Mouse (Mus musculus): ENCODE measurements around the gene Slc1a2. TPM values are rescaled to one million over a fixed set of nuclear protein-coding genes. Genes with fewer than 3 reads are reported as not detected.

The Slc1a2 gene
- polyA plus RNA-seq, 1 experiment from 2014 or later: 18.9 TPM

DNA sequence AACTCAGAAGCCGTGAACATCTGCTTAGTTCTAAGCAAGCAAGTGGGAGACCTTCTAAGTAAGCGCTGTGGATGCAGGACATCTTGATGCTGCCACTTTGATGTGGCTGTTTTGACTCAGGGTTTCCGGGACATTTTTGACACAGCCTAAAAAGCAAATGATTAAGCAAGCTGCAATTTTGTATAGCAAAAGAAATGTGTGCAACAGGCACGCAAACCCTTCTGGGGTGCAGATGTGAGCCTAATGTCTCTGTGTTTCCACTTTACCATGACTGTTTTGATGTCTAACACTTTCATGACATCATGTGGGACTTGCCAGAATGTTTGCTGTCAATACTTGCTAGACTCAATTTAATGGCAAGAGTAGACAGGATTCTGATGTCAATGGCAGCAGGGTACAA, 74.7 kb downstream of the Slc1a2 start:
- Histone ChIP-seq H3K4me1 (peaks cover 7% of the 10 kb centered on the region; the same call in 1 of the 2 replicates), H3K9me3 (no peaks in the 10 kb centered on the region), H3K4me2 (no peak overlapping the region), H3K9ac (no peak overlapping the region), H3K27ac (no peak overlapping the region), H3K4me3 (no peak overlapping the region), H3K27me3 (replicated peaks) (no peaks in the 10 kb centered on the region), H3K36me3 (replicated peaks) (no peaks in the 10 kb centered on the region)
- no peak for ATAC-seq (replicated peaks)
- WGBS: 88% methylated on average over 4 of the region's 4 CpGs

DNA sequence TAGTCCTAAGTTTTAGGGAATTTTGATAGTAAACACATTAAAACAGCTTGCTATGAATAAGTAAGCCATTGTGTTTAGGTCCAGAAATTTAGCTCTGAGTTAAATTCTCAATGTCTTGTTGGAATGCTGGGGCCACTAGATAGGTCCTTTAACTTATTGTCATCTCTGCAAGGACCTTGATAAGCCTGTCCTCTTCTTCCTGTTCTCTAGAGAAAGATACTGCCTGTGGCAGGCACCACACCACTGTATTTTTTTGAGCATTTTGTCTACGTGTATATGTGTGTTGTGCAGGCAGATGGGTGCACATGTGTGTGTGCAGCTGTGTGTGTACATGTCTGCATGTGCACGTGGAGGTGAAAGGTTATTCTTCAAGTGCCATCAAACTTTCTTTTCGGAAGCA, 75.6 kb downstream of the Slc1a2 start:
- no peaks in the 10 kb centered on the region for H3K9me3 ChIP-seq
- no peak overlapping the region for H3K27ac ChIP-seq
- H3K4me3 ChIP-seq: no peak overlapping the region
- ATAC-seq (replicated peaks): no peak
- no peaks in the 10 kb centered on the region for H3K27me3 ChIP-seq (replicated peaks)
- peaks cover 7% of the 10 kb centered on the region; the same call in 1 of the 2 replicates for H3K4me1 ChIP-seq
- no peaks in the 10 kb centered on the region for H3K36me3 ChIP-seq (replicated peaks)
- H3K9ac ChIP-seq: no peak overlapping the region
- WGBS: 81% methylated on average over 3 of the region's 3 CpGs
- no peak overlapping the region for H3K4me2 ChIP-seq

DNA sequence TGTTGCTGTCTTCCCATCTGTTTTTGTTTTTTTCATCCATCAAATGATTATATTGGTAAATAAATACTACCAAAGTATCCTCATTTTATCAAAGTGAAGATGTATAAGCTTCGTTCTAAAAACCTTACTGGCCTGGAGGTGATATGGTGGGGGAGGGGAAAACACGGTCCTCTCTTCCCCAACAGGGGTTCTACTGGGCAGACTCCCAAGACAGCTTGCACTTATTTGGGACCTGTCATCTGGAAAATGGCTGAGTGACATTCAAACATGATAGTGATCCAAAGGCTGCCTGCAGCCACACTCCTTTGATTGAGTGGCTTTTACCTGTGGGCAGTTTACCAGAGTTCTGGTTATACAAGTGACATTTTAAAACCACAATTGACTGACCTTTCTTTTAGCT, 76.6 kb downstream of the Slc1a2 start:
- Histone ChIP-seq H3K4me1 (peaks cover 7% of the 10 kb centered on the region; the same call in 1 of the 2 replicates), H3K27me3 (replicated peaks) (no peaks in the 10 kb centered on the region), H3K36me3 (replicated peaks) (no peaks in the 10 kb centered on the region), H3K27ac (no peak overlapping the region), H3K4me2 (no peak overlapping the region), H3K9ac (no peak overlapping the region), H3K4me3 (no peak overlapping the region), H3K9me3 (no peaks in the 10 kb centered on the region)
- 62% methylated on average over 2 of the region's 2 CpGs for WGBS
- ATAC-seq (replicated peaks): no peak

DNA sequence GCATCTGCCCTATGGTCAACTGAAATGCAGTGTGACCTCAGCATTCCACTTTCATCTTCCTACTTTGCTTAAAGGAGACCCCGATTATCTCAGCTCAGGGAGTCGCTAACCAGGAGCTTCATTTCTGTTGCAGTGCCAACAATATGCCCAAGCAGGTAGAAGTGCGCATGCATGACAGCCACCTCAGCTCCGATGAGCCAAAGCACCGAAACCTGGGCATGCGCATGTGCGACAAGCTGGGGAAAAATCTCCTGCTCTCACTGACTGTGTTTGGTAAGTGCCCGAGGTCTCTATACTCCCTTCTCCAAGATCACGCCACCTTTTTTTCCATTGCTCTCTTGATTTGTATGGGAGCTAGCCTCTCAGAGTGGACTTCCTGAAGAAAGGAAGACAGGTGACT, 77.4 kb downstream of the Slc1a2 start:
- Histone ChIP-seq H3K4me3 (no peak overlapping the region), H3K27me3 (replicated peaks) (no peaks in the 10 kb centered on the region), H3K9me3 (no peaks in the 10 kb centered on the region), H3K4me2 (no peak overlapping the region), H3K9ac (no peak overlapping the region), H3K4me1 (peaks cover 2% of the 10 kb centered on the region; the same call in 1 of the 2 replicates), H3K27ac (no peak overlapping the region), H3K36me3 (replicated peaks) (no peaks in the 10 kb centered on the region)
- ATAC-seq (replicated peaks): no peak
- WGBS: 93% methylated on average over 9 of the region's 9 CpGs

DNA sequence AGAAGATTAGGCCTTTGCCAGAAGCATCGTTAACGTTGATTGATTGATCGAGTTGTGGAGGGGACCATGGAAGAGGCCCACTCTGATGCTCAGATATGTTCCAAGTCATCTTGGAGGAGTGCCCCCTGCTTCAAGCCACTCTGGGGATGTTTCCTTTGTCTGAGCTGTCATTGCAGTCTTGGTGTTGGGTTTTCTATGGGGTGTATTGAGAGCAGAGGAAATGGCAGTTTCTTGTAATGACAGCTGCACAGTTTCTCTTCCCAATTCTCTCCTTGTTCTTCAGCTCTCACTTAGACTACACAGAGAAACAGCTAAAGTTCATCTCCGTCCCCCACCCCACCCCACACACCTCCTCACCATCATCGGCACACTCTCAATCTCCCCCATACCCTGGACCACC, 78.0 kb downstream of the Slc1a2 start:
- Histone ChIP-seq H3K4me1 (no peaks in the 10 kb centered on the region), H3K9ac (no peak overlapping the region), H3K4me2 (no peak overlapping the region), H3K4me3 (no peak overlapping the region), H3K27me3 (replicated peaks) (no peaks in the 10 kb centered on the region), H3K9me3 (no peaks in the 10 kb centered on the region), H3K36me3 (replicated peaks) (no peaks in the 10 kb centered on the region), H3K27ac (no peak overlapping the region)
- 88% methylated on average over 5 of the region's 5 CpGs for WGBS
- ATAC-seq (replicated peaks): no peak

DNA sequence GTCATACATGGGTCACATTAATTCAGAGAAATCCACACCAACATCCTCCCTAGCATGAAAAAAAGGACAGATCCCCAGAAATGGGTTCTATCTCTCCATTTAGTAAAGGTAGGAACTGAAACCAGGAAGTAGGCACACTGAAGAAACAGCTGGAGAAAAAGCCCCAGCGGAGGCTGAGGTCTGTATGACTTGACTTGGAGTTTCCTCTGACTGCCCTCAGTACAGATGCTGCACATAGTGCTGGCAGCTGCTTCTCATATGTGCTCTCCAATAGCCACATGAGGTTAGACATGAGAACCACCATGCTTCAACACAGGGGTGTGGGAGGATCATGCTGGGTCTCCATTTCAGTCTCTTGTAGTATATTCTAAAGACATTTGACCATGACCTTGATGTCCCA, 80.4 kb downstream of the Slc1a2 start:
- H3K36me3 ChIP-seq (replicated peaks): no peaks in the 10 kb centered on the region
- WGBS: 87% methylated on average over 1 of the region's 1 CpGs
- H3K27me3 ChIP-seq (replicated peaks): no peaks in the 10 kb centered on the region
- H3K4me3 ChIP-seq: no peak overlapping the region
- no peaks in the 10 kb centered on the region for H3K9me3 ChIP-seq
- no peak overlapping the region for H3K27ac ChIP-seq
- H3K4me1 ChIP-seq: no peaks in the 10 kb centered on the region
- H3K4me2 ChIP-seq: no peak overlapping the region
- no peak for ATAC-seq (replicated peaks)
- H3K9ac ChIP-seq: no peak overlapping the region

DNA sequence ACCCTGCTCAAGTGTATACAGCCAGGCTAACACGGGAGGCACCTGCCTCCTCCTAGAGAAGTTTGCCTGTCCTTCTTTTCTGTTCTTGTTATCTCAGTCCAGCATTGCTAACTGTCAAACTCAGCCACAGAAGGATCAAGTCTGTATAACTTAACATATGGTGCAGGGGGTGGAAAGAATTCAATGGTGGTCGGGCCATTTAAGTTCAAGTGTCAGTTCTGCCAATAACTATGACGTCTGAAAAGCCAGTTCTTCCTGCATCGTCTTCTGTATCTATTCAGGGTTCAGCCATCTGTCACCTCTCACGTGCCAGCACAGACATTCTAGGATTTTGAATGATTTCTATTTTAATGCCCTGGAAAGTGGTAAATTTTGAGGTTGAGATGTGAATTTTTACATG, 84.2 kb downstream of the Slc1a2 start:
- no peak overlapping the region for H3K27ac ChIP-seq
- peaks cover 13% of the 10 kb centered on the region for H3K4me1 ChIP-seq
- WGBS: 76% methylated on average over 5 of the region's 5 CpGs
- no peaks in the 10 kb centered on the region for H3K36me3 ChIP-seq (replicated peaks)
- no peak overlapping the region for H3K9ac ChIP-seq
- H3K9me3 ChIP-seq: no peaks in the 10 kb centered on the region
- no peak for ATAC-seq (replicated peaks)
- no peak overlapping the region for H3K4me3 ChIP-seq
- H3K27me3 ChIP-seq (replicated peaks): no peaks in the 10 kb centered on the region
- H3K4me2 ChIP-seq: no peak overlapping the region

DNA sequence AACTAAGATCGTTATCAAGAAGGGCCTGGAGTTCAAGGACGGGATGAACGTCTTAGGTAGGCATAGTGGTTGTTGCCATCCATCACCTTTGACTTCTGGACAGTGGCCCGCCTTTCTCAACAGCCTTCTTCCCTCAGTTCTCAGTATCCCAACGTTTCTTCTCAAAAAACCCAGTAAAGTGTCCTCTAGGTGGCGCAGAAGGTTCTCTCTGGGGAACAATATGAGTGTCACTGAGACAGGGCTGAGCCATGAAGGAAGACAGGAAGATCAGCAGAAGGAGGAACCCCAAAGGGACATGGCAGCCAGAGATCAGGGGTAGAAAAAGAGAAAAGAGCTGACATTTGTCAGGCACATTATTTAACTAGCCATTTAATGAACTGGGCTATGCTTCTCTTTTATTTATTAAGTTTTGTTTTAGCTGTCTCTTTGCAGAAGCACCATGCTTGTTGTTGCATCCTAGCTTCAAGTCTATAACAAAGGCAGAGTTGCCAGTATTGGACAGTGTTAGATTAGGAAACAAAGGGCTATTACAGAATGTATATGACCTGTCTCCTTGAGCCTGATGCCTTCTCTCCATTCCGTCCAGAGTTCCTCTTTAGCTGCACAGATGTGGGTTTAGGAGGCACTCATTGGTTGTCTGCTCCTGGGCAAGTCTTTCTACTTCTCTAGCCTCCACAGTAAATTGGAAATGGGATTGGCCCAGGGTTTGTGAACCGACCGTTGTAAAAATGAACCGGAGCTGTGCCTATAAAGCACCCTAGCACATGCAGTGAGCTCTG, 85.6 kb downstream of the Slc1a2 start:
- Histone ChIP-seq H3K4me2 (no peak overlapping the region), H3K36me3 (replicated peaks) (no peaks in the 10 kb centered on the region), H3K4me1 (peaks cover 13% of the 10 kb centered on the region), H3K9ac (no peak overlapping the region), H3K4me3 (no peak overlapping the region), H3K9me3 (no peaks in the 10 kb centered on the region), H3K27me3 (replicated peaks) (no peaks in the 10 kb centered on the region), H3K27ac (peak overlapping the region; percentile 14; the same call in 1 of the 2 replicates)
- ATAC-seq (replicated peaks): no peak; the same call in 1 of the 2 replicates
- 61% methylated on average over 10 of the region's 10 CpGs for WGBS

DNA sequence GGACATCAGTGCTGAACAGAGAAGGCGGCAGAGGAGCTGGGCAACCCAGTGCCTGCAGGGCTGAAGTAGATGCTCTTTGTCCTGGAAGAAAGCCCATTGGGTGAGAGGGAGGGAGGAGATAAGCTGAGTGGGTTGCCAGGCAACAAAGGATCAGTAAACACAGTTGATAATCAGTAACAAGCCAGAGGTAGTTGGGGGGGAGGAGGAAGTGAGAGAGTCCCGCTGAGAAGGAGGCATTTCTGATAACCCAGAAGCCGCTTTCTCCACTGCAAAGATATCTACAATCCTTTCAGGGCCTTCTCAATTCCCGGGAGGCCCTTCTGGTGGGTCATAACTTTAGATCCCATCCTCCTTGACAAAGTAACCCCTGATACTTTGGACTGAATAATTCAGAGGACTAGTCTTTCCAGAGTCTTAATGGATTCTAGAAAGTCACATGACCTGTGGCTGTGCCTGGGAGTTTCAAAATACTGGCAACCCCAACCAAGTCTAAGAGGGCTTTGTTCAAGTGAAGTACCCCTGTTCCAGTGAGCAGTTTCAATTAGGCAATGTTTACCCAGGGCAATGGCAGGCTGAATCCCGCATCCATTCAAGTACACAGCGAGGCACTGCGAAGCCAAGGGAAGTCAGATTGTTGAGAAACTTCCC, 86.9 kb downstream of the Slc1a2 start:
- H3K9ac ChIP-seq: no peak overlapping the region
- H3K36me3 ChIP-seq (replicated peaks): no peaks in the 10 kb centered on the region
- peaks cover 13% of the 10 kb centered on the region for H3K4me1 ChIP-seq
- H3K4me2 ChIP-seq: peak overlapping the region; percentile 29
- no peaks in the 10 kb centered on the region for H3K9me3 ChIP-seq
- H3K27ac ChIP-seq: peak overlapping the region; percentile 68
- 4% methylated on average over 7 of the region's 7 CpGs for WGBS
- ATAC-seq (replicated peaks): peak; percentile 96
- no peaks in the 10 kb centered on the region for H3K27me3 ChIP-seq (replicated peaks)
- no peak overlapping the region for H3K4me3 ChIP-seq

DNA sequence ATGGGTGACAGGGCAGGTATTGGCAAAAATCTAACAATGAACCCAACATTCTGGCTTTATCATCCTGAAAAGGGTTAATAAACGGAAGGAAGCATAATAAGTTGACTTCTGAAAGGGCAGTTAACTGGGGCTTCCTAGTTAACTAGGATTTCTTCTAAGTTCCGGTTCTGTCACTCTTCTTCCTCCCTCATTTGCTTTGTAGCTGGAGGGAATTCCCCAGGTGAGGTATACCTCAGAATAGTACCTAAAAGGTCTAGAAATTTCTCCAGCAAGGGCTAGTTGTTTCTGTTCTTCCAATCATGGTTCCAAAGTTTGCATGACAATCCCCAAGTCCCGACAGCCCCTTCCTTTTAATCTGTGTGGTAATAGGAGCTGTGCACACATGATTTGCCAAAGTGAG, 89.3 kb downstream of the Slc1a2 start:
- H3K27me3 ChIP-seq (replicated peaks): no peaks in the 10 kb centered on the region
- ATAC-seq (replicated peaks): no peak

DNA sequence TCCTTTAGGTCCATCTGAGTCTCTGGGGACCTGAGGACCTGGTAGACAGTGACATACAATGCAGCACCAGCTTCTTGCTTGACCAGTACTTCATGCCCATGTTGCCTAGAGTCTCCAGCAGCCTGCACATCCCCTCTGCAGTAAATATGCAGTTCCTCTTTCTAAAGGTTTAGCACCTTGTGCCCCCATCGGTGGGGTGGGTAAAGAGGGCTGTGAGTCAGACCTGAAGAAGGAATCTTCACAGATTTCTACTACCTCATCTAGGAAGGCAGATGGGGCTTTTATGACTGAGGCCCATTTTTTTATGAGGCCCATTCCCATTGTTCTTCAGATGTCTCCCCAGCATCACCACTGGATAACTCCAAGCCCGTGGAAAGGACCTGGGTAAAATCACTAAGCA, 91.5 kb downstream of the Slc1a2 start:
- Histone ChIP-seq H3K4me2 (no peak overlapping the region), H3K9ac (no peak overlapping the region), H3K4me1 (peaks cover 9% of the 10 kb centered on the region), H3K27me3 (replicated peaks) (no peaks in the 10 kb centered on the region), H3K27ac (no peak overlapping the region), H3K4me3 (no peak overlapping the region), H3K36me3 (replicated peaks) (no peaks in the 10 kb centered on the region), H3K9me3 (no peaks in the 10 kb centered on the region)
- ATAC-seq (replicated peaks): no peak
- 85% methylated on average over 2 of the region's 2 CpGs for WGBS

More for the DNA sequence above, 89.3 kb downstream of the Slc1a2 start:
- no peak overlapping the region for H3K27ac ChIP-seq
- peaks cover 13% of the 10 kb centered on the region for H3K4me1 ChIP-seq
- no peaks in the 10 kb centered on the region for H3K9me3 ChIP-seq
- WGBS: 81% methylated on average over 3 of the region's 3 CpGs
- no peak overlapping the region for H3K4me2 ChIP-seq
- H3K4me3 ChIP-seq: no peak overlapping the region
- no peaks in the 10 kb centered on the region for H3K36me3 ChIP-seq (replicated peaks)
- no peak overlapping the region for H3K9ac ChIP-seq

DNA sequence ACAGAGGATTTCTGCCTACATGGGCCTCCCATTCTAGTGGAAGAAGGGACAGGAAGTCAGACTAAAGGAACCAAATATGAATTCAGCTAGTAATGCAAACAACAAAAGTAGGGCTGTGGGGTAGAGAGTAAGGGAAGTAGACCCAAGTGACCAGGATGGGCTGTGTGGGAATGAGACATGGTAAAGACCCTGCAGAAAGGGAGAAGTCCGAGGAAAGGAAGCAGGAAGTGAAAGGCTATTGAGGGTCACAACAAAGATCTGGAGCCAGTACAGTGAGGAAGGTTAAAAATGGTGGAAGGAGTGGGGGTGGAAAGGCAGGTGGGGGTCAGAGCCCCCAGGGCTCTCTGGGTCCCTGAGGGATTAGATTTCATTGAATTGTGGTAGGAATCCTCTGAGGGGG, 93.4 kb downstream of the Slc1a2 start:
- Histone ChIP-seq H3K9ac (no peak overlapping the region), H3K4me2 (no peak overlapping the region), H3K9me3 (no peaks in the 10 kb centered on the region), H3K27ac (no peak overlapping the region), H3K4me3 (no peak overlapping the region), H3K36me3 (replicated peaks) (no peaks in the 10 kb centered on the region), H3K27me3 (replicated peaks) (no peaks in the 10 kb centered on the region), H3K4me1 (no peaks in the 10 kb centered on the region)
- 87% methylated on average over 1 of the region's 1 CpGs for WGBS
- no peak for ATAC-seq (replicated peaks)

All from midbrain, embryonic 15.5 days (tissue).